Mouse (Mus musculus) regulatory T cell (primary cell): ENCODE results near the gene Spop.

ENCODE experiments used
- in situ Hi-C: fragments of 300-600 bp; cut with MboI, MseI; formaldehyde crosslinking; loops from one replicate; pipeline ENCODE4 v1.15.1; 2025; ENCODE audit warnings: high pct_unique_total_duplicates

Gene Spop

DNA sequence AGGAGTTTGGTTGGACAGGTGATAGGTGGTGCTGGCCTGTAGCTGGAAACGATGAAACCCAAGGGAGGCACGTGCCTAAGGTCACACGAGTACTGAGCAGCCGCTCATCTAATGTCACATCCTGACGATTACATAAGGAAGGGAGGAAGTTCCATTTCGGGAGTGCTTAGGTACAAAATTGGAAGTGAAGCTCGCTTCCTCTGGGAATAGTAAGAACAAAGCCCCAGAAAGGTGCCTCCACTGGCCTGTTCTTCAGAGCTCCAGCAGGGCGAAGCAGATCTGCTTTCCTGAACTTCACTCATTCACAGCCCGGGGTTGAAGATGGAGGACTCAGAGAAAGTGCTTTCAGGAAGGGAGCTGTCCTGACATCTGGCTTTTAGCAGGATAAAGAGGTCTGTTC lies 80.1 kb downstream of the Spop start:
- in situ Hi-C loops = no loop called here

DNA sequence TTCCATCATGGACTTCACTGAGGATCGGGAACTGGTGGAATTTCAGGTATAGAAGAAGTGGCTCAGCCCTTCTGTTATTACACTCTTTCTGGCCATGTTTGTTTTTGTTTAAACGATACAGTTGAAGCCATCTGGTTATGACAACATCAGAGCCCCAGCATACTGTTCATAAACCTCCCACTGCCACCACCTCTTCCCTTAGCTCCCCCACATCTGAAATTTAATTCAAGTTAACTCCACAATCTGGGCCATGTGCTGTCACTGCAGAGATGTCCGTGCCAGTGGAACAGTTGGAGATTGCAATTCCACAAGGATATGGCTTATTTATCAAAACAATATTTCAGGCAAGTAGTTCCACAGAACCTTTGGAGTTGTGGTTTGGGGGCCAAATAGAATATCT lies 80.5 kb downstream of the Spop start:
- in situ Hi-C loops = no loop called here

DNA sequence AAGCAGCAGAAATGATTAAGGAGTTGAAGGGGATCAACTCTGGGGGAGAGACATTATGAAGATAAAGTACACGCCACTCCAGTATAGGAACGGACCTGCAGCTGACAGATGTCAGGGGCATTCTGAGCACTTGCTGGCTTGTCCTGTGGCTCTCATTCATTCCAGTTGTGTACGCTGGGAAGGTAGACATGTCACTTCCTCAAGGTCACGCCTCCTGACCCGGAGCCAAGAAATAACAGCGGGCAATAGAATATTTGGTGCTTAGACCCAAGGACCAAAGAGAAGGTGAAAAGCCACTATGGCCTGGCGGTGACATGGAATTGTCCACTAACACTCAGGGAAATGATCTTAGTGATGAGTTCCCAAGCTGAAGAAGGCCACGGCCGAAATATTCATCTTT lies 82.0 kb downstream of the Spop start:
- in situ Hi-C loops = no loop called here

DNA sequence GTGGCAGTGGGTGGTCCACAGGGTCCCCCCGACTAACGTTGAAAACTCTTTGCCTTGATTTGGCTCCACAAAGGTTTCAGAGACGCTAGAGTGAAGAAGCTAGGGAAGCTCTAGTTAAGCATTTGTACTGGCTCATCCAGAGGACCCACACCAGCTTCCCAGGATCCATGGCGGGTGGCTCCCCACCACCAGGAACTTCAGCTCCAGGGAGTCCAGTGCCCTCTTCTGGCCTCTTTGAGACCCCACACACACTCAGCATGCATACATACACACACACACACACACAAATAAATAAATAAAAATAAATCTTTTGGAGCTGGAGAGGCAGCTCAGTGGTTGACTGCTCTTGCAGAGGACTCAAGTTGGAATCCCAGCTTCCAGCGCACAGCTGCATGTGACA lies 84.0 kb downstream of the Spop start:
- in situ Hi-C loops = no loop called here

DNA sequence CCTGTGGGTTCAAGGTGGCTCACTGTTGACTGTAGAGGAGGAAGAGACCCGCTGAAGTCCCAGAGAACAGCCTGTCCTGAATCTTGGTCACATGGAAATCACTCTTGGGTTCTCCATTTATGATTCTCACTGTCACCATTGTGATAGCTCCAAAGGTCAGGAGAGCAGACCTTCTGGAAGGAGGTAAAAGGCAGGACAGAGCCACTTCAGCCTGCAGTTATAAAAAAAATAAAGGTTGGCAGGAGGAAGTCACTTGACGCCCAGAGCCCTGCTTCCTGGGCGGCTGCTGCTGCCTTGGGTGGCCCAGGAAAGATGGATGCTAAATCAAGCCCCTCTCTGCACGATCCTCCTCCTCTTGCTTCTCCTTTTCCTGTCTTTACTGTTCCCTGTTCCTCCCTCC lies 86.5 kb downstream of the Spop start:
- in situ Hi-C loops = loop anchor here (25.0 kb wide), 1 partner anchor 238 kb away; the partner anchor contains the start of gene Tac4

DNA sequence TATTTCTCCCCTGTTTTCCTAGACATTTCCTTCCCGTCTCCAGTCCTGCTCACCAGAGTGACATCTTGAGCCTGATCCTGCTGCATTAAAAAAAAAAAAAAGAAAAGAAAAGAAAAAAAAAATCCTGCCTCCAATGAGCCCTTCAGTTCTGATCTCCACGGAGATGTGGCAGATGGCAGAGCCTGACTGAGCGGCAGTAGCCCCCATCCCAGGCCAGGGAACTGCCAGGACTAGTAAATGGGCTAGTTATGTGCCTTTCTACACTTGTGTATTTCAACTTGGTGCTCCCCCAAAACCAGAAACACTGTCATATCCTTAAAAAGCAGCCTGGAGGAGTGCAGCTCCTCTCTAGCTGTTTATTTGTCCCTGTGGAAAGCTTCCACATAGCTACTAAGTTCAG lies 87.0 kb downstream of the Spop start:
- in situ Hi-C loops = loop anchor here (25.0 kb wide), 1 partner anchor 239 kb away; the partner anchor contains the start of gene Tac4

DNA sequence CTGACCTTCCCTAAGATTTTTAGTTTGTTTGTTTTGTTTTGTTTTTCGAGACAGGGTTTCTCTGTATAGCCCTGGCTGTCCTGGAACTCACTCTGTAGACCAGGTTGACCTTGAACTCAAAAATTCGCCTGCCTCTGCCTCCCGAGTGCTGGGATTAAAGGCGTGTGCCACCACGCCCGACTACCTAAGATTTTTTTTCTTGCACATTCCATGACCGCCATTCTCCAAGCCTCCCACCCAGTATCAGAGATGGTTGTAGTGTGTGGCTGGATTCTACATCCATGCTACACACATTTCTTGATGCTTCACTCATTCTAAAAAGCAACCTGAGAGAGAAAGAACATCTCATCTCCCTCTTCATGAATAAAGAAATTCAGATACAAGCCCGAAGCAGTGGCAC lies 87.9 kb downstream of the Spop start:
- in situ Hi-C loops = loop anchor here (25.0 kb wide), 1 partner anchor 240 kb away; the partner anchor contains the start of gene Tac4

DNA sequence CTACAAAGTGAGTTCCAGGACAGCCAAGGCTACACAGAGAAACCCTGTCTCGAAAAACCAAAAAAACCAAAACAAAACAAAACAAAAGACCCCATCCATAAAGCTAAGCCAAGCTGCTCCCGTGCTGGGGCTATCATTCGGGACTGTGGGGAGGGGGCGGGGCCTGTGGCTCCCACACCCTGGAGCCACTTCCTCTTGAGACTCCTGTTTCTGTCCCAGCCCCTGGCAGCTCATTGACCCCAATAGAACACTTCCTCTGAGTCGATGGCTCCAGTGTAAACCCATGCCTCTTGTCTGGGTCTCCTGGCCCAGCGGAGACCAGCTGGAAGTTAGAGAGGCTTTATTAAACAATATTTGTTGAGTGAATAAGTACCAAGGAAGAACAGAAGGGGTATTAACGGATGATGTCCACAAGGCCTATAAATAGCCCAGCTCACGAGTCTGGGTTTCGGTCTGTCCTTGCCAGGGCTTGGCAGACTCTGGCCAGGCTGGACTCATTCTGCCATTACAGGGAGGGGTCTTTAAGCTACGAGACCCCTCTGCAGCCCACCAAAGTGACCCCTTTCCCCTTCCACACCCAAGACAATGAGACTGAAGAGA lies 89.8 kb downstream of the Spop start:
- in situ Hi-C loops = loop anchor here (25.0 kb wide), 1 partner anchor 241 kb away; the partner anchor contains the start of gene Tac4

DNA sequence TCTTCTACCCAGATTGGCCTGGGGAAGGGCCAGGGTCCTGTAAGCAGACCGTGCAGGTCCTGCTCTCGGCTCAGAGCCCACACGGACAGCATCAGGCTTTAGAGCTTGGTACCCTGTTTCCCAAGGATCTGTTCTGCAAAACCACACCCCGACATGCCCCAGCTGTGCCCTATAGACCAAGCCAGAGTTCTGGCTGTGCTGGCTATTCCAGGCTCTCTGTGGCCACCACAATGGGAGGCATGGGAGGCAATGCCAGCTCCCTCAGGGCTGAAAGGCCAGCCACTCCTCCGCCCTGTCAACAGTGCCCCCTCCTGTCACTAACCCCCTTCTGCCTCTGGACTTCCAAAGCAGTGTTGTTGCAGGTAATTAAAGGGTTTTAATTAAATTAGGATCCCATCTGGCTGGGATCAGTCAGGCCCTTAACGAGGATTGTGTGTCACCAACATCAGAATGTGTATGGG lies 90.4 kb downstream of the Spop start:
- in situ Hi-C loops = loop anchor here (25.0 kb wide), 1 partner anchor 242 kb away; the partner anchor contains the start of gene Tac4

DNA sequence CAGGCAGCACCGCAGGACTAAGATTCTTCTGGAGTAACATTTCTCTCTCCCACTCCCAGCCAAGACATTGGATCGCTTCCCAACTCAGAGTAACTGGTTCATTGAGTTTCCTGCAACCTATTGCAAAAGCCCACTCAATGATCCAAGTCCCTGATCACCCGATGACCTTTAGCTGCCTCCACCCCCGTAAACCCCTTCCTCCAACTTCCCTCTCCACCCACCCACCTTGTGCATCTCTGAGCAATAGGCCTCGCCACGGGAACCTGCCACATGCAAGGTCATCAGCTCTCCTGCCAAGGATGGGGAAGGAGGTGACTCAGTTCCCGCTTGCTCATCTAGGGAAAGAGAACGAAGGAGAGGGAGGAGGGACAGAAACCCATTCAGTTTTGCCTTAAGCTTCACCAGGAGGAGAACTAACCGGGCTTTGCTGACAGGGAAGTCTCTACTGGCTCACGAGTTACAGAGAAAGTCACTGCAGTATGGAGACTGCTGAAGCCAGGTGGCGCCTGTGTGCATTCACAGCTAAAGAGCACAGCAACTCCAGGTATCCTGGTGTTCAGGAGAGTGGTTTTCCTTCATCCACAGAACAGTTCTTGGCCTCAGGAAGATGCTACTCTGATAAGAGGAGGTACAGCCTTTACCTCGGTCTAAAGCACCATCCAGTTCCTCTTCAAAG lies 93.3 kb downstream of the Spop start:
- in situ Hi-C loops = loop anchor here (25.0 kb wide), 1 partner anchor 245 kb away; the partner anchor contains the start of gene Tac4

DNA sequence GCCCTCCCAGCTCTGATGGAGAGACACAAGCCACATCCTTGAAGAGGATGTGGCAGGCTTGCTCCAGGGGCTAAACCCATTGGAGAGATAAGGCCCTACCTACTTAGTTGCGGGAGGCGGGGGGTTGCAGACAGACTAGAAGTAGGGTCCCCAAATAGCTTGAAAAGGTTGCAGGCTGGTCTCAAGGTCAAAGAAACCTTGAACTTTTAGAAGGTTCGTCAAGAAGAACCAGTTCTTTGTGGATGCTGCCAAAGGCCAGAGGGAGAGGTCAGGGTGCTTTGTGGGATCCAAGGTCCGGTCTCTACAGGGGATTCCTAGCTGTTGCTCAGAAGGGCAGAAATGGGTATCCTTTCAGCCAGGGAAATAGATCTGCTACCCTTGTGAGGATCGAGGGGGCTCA lies 93.9 kb downstream of the Spop start:
- in situ Hi-C loops = loop anchor here (25.0 kb wide), 1 partner anchor 245 kb away; the partner anchor contains the start of gene Tac4

DNA sequence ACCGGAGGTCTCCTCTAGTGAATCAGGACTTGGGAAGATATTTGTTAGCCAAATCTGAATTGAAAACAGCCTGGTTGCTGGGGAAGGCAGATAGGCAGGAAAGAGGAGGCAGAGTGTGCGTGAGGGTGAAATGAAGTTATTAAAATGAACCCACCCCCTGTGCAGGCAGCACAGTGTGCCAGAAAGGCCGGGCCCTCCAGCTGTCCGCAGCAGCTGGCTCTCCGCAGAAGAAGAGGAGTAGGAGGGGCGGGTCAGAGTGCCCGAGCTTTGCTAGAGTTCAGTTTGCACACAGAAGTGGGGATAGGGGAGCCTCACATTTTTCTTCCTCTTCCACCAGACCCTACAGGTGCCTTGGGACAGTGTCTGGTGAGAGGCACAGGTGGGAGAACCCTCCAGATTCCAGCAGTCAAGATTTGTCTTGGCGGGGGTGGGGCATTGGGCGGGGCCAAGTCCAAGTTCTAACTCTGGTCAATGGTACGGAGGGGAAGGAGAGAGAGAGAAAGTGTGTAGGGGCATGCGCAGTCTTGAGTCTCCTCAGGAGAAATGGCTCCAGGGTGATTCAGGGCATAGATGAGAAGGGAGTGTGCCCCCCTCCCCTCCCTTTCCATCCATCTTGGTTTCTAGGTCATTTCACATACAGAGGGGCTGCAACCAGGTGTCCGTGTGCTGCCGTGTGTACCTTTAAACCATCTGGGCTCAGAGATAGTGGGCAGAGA lies 94.5 kb downstream of the Spop start:
- in situ Hi-C loops = loop anchor here (25.0 kb wide), 1 partner anchor 246 kb away; the partner anchor contains the start of gene Tac4

DNA sequence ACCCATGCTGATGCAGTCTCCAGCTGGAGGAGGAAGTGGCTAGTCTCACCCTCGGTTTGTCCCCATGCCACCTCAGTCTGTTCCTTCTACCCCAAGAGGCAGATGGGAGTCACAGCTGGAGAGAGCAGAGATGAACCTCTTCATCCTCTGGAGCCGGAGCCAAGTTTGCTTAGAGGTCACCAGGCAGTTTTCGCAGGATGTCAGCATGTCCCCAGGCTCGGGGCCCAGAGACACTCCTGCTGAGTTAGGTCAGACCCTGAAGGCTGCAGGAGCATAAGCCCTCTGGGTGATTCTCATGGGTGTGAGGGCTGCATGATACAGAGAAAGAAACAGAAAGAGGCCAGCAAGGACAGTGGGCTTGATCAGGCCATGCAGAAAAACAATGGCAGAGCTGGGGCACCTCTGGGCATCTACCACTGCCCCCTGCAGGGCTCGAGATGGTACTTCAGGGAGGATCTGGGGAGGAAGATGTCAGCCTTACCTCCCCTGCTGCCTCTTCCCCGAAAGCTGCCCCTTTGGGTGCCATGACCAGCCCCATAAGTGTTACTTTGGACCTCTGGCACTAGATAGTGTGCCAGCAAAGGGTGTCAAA lies 95.3 kb downstream of the Spop start:
- in situ Hi-C loops = loop anchor here (25.0 kb wide), 1 partner anchor 247 kb away; the partner anchor contains the start of gene Tac4

DNA sequence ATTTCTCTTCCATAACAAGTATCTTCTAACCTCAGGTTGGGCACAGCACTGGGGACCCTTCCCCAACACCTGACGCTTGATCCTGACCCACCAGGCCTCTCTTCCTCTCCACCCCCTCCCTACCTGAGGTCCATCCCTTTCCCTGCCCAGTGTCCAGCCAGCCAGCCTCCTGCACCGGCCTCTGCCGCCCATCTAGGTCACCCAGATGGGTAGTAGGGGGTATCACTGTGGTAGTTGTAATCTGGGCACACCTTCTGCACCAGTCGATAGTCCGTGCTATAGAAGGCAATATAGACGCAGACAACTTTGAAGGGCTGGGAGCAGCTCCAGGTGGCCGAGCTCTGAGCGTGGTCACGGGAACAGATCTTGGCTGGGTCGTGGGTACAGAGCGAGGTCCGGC lies 96.8 kb downstream of the Spop start:
- in situ Hi-C loops = loop anchor here (25.0 kb wide), 1 partner anchor 248 kb away; the partner anchor contains the start of gene Tac4

DNA sequence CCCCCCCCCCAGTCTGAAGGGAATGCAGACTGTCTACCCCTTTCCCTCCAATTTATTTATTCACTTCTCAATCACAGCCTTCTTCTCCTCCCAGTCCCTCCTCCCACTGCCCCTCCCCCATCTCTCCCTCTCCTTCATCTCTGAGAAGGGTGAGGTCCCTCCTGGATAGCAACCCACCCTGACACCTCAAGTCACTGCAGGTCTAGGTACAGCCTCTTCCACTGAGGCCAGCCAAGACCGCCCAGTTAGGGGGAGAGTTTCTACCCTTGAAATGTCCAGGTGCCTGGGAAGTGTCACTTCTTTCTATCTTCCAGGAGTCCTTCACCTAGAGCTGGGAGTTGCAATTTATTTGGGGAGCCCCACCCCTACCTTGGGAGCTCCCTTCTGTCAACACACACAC lies 98.0 kb downstream of the Spop start:
- in situ Hi-C loops = loop anchor here (25.0 kb wide), 1 partner anchor 250 kb away; the partner anchor contains the start of gene Tac4

DNA sequence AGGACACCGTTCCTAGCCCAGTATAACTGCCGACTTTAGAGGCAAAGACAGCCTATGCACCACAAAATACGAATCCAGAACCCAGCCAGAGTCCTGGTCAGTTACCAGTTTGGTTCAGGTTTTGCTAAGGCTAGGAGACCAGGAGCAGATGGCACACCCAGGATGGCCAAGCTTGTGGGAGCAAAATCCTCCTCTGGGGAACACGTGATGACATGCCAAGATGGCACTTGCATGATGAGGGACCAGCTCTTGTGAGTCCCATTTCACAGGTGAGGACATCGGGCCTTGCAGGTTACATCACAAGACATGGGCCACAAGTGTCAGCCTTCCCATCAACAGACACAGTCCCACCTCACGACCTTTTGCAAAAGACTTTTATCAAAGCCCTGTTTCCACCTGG lies 98.5 kb downstream of the Spop start:
- in situ Hi-C loops = loop anchor here (25.0 kb wide), 1 partner anchor 250 kb away; the partner anchor contains the start of gene Tac4

DNA sequence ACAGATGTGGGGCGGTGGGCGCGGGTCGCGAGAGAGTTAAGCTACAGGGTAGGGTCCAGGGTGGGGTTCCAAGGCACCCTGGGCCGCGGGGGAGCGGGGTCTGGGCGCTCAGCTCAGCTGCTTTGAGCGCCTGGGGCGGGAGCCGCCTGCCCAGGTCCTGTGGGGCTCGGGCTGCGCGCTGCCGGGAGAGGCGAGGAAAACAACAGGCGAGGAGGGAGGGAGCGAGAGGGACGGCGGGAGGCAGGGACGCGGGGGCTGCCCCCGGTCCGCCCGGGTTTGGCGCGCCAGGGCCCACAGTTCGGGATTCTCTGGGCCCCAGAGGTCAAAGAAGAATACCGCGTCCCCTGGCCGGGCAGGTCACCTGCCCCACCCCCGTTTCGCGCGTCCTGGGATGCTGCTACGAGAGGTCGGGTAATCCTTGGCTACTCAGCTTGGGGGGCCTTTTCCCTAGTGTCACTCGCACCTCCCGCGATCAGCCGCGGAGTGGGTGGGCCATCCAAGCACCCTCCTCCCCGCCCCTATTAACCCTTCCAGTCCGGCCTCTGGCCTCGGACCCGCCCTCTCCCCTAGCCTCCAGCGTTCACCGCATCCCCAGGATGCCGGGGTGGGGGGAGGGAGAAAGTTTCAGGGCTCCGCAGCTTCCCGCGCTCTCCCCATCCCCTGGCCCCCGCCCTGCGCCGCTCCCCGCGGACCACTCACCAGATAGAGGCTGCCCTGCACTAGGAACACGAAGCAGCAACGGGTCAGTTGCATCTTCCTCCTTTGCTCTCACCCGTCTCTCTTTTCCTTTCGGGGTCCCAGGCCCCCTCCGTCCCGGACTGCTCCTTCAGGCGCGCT lies 99.8 kb downstream of the Spop start:
- in situ Hi-C loops = loop anchor here (25.0 kb wide), 1 partner anchor 251 kb away; the partner anchor contains the start of gene Tac4

DNA sequence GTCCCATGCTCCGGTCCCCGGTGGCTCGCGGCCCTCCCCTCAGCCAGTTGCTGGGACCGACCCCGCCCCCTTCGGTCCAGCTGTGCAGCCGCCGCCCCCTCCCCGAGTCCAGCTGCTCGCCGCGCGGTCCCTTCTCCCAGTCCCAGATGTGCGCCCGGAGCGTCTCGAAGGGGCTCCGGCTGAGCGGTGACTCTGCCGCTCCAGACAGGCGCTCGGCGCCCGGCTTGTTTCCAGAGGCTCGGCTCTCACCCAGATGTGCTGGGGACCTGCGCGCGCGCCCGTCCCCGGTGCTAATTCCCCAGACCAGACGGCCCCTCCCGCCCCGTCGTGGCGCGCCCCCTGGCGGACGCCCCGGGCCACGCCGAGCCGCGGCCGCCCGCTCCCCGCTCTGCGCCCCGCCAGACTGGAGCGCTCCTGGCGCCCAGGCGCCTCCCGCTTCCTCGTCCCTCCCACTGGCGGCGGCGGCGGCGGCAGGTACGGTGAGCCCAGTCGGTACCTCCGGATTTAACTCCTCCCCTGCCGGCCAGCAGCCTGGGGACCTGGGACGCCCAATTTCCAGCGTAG lies 100.5 kb downstream of the Spop start, which contains the start of gene Nxph3:
Nxph3 (minus strand) TSS at position 273 of the 564 bp plus-strand sequence.
- in situ Hi-C loops = loop anchor here (25.0 kb wide), 1 partner anchor 252 kb away; the partner anchor contains the start of gene Tac4

DNA sequence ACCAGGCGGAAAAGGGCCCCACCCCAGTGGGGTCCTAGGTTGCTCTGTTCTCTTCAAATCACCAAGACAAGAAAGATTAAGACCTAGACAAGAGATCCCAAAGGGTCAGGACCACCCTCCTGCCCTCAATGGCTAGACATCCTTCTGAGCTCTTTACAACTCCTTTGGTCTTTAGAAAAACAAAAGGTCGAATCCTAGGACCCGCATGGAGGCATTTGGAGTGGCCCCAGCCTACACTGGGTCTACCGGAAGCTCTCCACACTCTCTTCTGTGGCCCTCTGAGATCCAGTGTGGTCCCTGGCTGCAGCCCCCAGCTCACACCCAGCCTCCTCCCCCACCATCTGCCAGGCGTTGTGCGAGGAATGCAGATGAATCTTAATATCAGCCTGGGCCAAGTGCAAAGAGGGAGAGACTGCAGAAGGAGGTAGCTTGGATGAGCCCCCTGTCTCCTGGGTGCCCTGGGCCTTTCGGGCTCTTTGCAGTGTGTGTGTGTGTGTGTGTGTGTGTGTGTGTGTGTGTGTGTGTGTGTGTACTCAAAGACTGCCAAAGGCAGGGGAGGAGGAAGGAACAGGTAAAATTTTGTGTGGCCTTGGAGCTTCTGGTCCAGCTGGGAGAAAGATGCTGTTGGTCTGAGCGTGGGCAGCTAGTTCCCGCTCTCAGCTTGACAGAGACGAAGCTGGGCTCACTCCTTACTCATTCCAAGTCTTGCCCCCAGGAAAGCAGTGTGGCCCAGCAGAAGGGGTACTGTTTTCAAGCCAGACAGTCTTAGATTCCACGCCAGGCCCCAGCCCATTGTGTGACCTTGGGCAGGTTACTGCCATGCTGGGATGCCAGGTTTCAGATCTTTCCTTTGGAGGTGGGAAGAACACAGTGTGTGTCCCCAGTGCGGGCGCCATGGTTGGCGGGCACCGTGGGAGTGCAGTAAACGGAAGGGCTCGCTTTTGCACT lies 101.8 kb downstream of the Spop start:
- in situ Hi-C loops = loop anchor here (5.0 to 25.0 kb wide), 2 partner anchors 253 to 393 kb away; partner anchors contain the start of genes Dlx3 and Tac4
